Mouse (Mus musculus) lung, postnatal 25 days (tissue): ENCODE data around the gene Dnajc12.
"Not testable (repeated sequence)": the region's sequence is repeated elsewhere in the genome, so short reads cannot be mapped to it uniquely, and the experiment has no call there.

Source experiments
- DNase-seq: peaks from one replicate; pipeline ENCODE4 v3.0.0; 2022; ENCODE audit warnings: low spot score

Dnajc12 gene

GRCm38 (mm10) chr10:63386444-63386843, 4.2 kb downstream of the Dnajc12 start:
- DNase-seq = peak; percentile 87

GRCm38 (mm10) chr10:63386991-63387390, 4.7 kb downstream of the Dnajc12 start:
- no peak for DNase-seq

GRCm38 (mm10) chr10:63388948-63389347, 6.7 kb downstream of the Dnajc12 start:
- no peak for DNase-seq

- DNase-seq = no peak
Observed at GRCm38 (mm10) chr10:63396963-63397362, 14.7 kb downstream of the Dnajc12 start.

GRCm38 (mm10) chr10:63402731-63403504, 20.7 kb downstream of the Dnajc12 start:
- DNase-seq = no peak

GRCm38 (mm10) chr10:63403636-63404035, 21.4 kb downstream of the Dnajc12 start:
- DNase-seq = no peak

- DNase-seq = no peak
Observed at GRCm38 (mm10) chr10:63410162-63410956, 28.1 kb downstream of the Dnajc12 start.

GRCm38 (mm10) chr10:63411674-63412073, 29.4 kb downstream of the Dnajc12 start:
- not testable (repeated sequence) for DNase-seq

- DNase-seq = no peak
Observed at GRCm38 (mm10) chr10:63412756-63413155, 30.5 kb downstream of the Dnajc12 start.

GRCm38 (mm10) chr10:63415287-63415686, 33.0 kb downstream of the Dnajc12 start:
- DNase-seq = no peak

GRCm38 (mm10) chr10:63415850-63416249, 33.6 kb downstream of the Dnajc12 start:
- DNase-seq = peak; percentile 45

GRCm38 (mm10) chr10:63417061-63417460, 34.8 kb downstream of the Dnajc12 start:
- DNase-seq = no peak

- peak; percentile 33 for DNase-seq
Observed at GRCm38 (mm10) chr10:63421739-63422735, 39.8 kb downstream of the Dnajc12 start, which contains the start of gene Gm7075. Gm7075 (minus strand) TSS chr10:63421789.

GRCm38 (mm10) chr10:63422736-63422992, 40.4 kb downstream of the Dnajc12 start:
- no peak for DNase-seq

- no peak for DNase-seq
Observed at GRCm38 (mm10) chr10:63423591-63424474, 41.6 kb downstream of the Dnajc12 start.

- DNase-seq = peak; percentile 67
Observed at GRCm38 (mm10) chr10:63424475-63424814, 42.2 kb downstream of the Dnajc12 start.

- no peak for DNase-seq
Observed at GRCm38 (mm10) chr10:63427146-63427545, 44.9 kb downstream of the Dnajc12 start.

- DNase-seq = peak; percentile 27
Observed at GRCm38 (mm10) chr10:63428243-63429022, 46.2 kb downstream of the Dnajc12 start.

GRCm38 (mm10) chr10:63429023-63429340, 46.7 kb downstream of the Dnajc12 start:
- DNase-seq = no peak

- DNase-seq = peak; percentile 98
Observed at GRCm38 (mm10) chr10:63429380-63429779, 47.1 kb downstream of the Dnajc12 start.
